Mouse (Mus musculus): Measurements from ENCODE around the gene Hsd17b2.

GRCm38 (mm10) chr8:117802299-117802689 is 100.6 kb downstream of the Hsd17b2 start:
- TF ChIP-seq CTCF (IDR thresholded peaks at IDR 0.05; ENCODE audit: insufficient read depth, low read length), result no peak
- TF ChIP-seq POLR2A (IDR thresholded peaks at IDR 0.05; ENCODE audit: borderline replicate concordance, extremely low read depth, low read depth, low read length), result no peak
